Mouse (Mus musculus): ENCODE data around the gene Nav2.

GRCm38 (mm10) chr7:49369809-49370473 is 461.4 kb downstream of the Nav2 start:
- TF ChIP-seq CTCF (IDR thresholded peaks at IDR 0.05): no peak
- TF ChIP-seq EP300 (IDR thresholded peaks at IDR 0.05): no peak

All from lung, postnatal 0 days (tissue).